Mouse (Mus musculus) CH12.LX (cell line): Measurements from ENCODE around the gene Mlec. TPM values are rescaled to one million over a fixed set of nuclear protein-coding genes. Genes with fewer than 3 reads are reported as not detected.

Experiments
- DNase-seq: peaks from one replicate; pipeline ENCODE4 v3.0.0-alpha.2; 2013; ENCODE audit errors: extremely low read depth
- H3K27ac ChIP-seq: 2 replicates; pipeline ENCODE4 v1.5.1; 2012; ENCODE audit warnings: low read depth, mild to moderate bottlenecking, control low read depth, moderate library complexity; ENCODE audit not compliant: insufficient read depth
- H3K27me3 ChIP-seq: replicated peaks from 2 replicates; pipeline ENCODE3; 2012; ENCODE audit warnings: inconsistent platforms
- H3K36me3 ChIP-seq, 2 experiments: replicated peaks in 1 of 2; 2 replicates each; pipeline versions ENCODE3 to v1.6.1; 2012; ENCODE audit warnings: inconsistent platforms in 1 of 2, low read length in 1 of 2, mild to moderate bottlenecking in 1 of 2, mixed read lengths in 1 of 2, moderate library complexity in 1 of 2; ENCODE audit not compliant: control insufficient read depth in 1 of 2, insufficient read depth in 1 of 2
- H3K4me1 ChIP-seq, 2 experiments: 2 replicates each; pipeline ENCODE4 v1.6.1; 2012; ENCODE audit warnings: inconsistent platforms in 1 of 2, moderate library complexity in 1 of 2; ENCODE audit not compliant: insufficient read depth in 2 of 2, control insufficient read depth in 1 of 2
- H3K4me2 ChIP-seq: 2 replicates; pipeline ENCODE4 v1.6.1; 2012; ENCODE audit warnings: low read depth, mild to moderate bottlenecking, control low read depth; ENCODE audit not compliant: poor library complexity, insufficient read depth, severe bottlenecking
- H3K4me3 ChIP-seq, 3 experiments: fragments of 150-350 bp in 1 of 3; sonication (generic) in 1 of 3; replicated peaks in 1 of 3; 2 replicates each; pipeline versions ENCODE3 to v1.5.1; 2011 to 2012; ENCODE audit warnings: low read depth in 2 of 3, low read length in 2 of 3, mild to moderate bottlenecking in 2 of 3, moderate library complexity in 2 of 3, control low read depth in 1 of 3, improper control_type of control experiment in 1 of 3, inconsistent platforms in 1 of 3, mixed read lengths in 1 of 3; ENCODE audit not compliant: poor library complexity in 1 of 3
- H3K79me2 ChIP-seq: replicated peaks from 2 replicates; pipeline ENCODE4 v1.6.1; 2012; ENCODE audit warnings: mild to moderate bottlenecking, moderate library complexity; ENCODE audit not compliant: control insufficient read depth, poor library complexity, insufficient read depth, severe bottlenecking; ENCODE audit errors: extremely low read depth
- H3K9ac ChIP-seq: 2 replicates; pipeline ENCODE4 v1.6.1; 2012; ENCODE audit warnings: low read depth, mild to moderate bottlenecking, control low read depth, moderate library complexity; ENCODE audit not compliant: insufficient read depth
- H3K9me3 ChIP-seq: replicated peaks from 2 replicates; pipeline ENCODE3; 2012; ENCODE audit warnings: low read length, inconsistent platforms, mixed read lengths
- CHD1 ChIP-seq: IDR thresholded peaks from 2 replicates; pipeline ENCODE4 v1.6.1; 2012; ENCODE audit warnings: low read depth, low read length, improper control_type of control experiment, inconsistent platforms
- E2F4 ChIP-seq: IDR thresholded peaks from 2 replicates; pipeline ENCODE4 v1.6.1; 2011; ENCODE audit warnings: low read depth, low read length, improper control_type of control experiment; ENCODE audit not compliant: insufficient replicate concordance
- EP300 ChIP-seq: IDR thresholded peaks from 2 replicates; pipeline ENCODE4 v1.6.1; 2011; ENCODE audit warnings: low read length, improper control_type of control experiment
- ETS1 ChIP-seq: conservative IDR thresholded peaks from 2 replicates; pipeline ENCODE4 v1.6.1; 2012; ENCODE audit warnings: low read depth, mild to moderate bottlenecking, inconsistent platforms, low read length, improper control_type of control experiment, moderate library complexity
- JUN ChIP-seq: IDR thresholded peaks from 2 replicates; pipeline ENCODE4 v1.6.1; 2011; ENCODE audit warnings: low read depth, mild to moderate bottlenecking, low read length, improper control_type of control experiment, moderate library complexity; ENCODE audit not compliant: insufficient read depth
- KAT2A ChIP-seq: IDR thresholded peaks from 2 replicates; pipeline ENCODE4 v1.6.1; 2012; ENCODE audit warnings: low read length, improper control_type of control experiment, inconsistent platforms; ENCODE audit not compliant: insufficient replicate concordance
- MAFK ChIP-seq: IDR thresholded peaks from 2 replicates; pipeline ENCODE4 v1.6.1; 2011; ENCODE audit warnings: low read length, improper control_type of control experiment; ENCODE audit not compliant: insufficient replicate concordance
- MAZ ChIP-seq: IDR thresholded peaks from 2 replicates; pipeline ENCODE4 v1.6.1; 2012; ENCODE audit warnings: low read depth, mild to moderate bottlenecking, inconsistent platforms, low read length, improper control_type of control experiment, moderate library complexity
- MEF2A ChIP-seq: IDR thresholded peaks from 2 replicates; pipeline ENCODE4 v1.6.1; 2014; ENCODE audit warnings: low read depth, mild to moderate bottlenecking, inconsistent platforms, low read length, improper control_type of control experiment, borderline replicate concordance
- MXI1 ChIP-seq: IDR thresholded peaks from 2 replicates; pipeline ENCODE4 v1.6.1; 2011; ENCODE audit warnings: mild to moderate bottlenecking, low read depth, low read length, improper control_type of control experiment
- MYC ChIP-seq: IDR thresholded peaks from 2 replicates; pipeline ENCODE4 v1.6.1; 2011; ENCODE audit warnings: low read depth, mild to moderate bottlenecking, improper control_type of control experiment, low read length
- NELFE ChIP-seq: IDR thresholded peaks from 2 replicates; pipeline ENCODE4 v1.6.1; 2011; ENCODE audit warnings: low read depth, low read length, improper control_type of control experiment
- POLR2A ChIP-seq: IDR thresholded peaks from 2 replicates; pipeline ENCODE4 v1.6.1; 2011; ENCODE audit warnings: low read depth, mild to moderate bottlenecking, improper control_type of control experiment, low read length
- POLR2AphosphoS2 ChIP-seq: IDR thresholded peaks from 2 replicates; pipeline ENCODE4 v1.6.1; 2011; ENCODE audit warnings: low read depth, low read length, improper control_type of control experiment
- RAD21 ChIP-seq: IDR thresholded peaks from 2 replicates; pipeline ENCODE4 v1.6.1; 2011; ENCODE audit warnings: low read depth, mild to moderate bottlenecking, low read length, improper control_type of control experiment, moderate library complexity
- SMC3 ChIP-seq: IDR thresholded peaks from 2 replicates; pipeline ENCODE4 v1.6.1; 2011; ENCODE audit warnings: low read depth, low read length, improper control_type of control experiment
- TCF12 ChIP-seq: IDR thresholded peaks from 2 replicates; pipeline ENCODE4 v1.6.1; 2014; ENCODE audit warnings: low read depth, mild to moderate bottlenecking, inconsistent platforms, low read length, improper control_type of control experiment
- UBTF ChIP-seq: IDR thresholded peaks from 2 replicates; pipeline ENCODE4 v1.6.1; 2012; ENCODE audit warnings: low read depth, mild to moderate bottlenecking, inconsistent platforms, low read length, improper control_type of control experiment, moderate library complexity
- USF2 ChIP-seq: conservative IDR thresholded peaks from 2 replicates; pipeline ENCODE4 v1.6.1; 2011; ENCODE audit warnings: low read depth, low read length, improper control_type of control experiment
- ZC3H11A ChIP-seq: IDR thresholded peaks from 2 replicates; pipeline ENCODE4 v1.6.1; 2012; ENCODE audit warnings: low read depth, mild to moderate bottlenecking, inconsistent platforms, low read length, improper control_type of control experiment
- ZKSCAN1 ChIP-seq: IDR thresholded peaks from 2 replicates; pipeline ENCODE4 v1.6.1; 2012; ENCODE audit warnings: low read depth, inconsistent platforms, low read length, improper control_type of control experiment, borderline replicate concordance
- ZMIZ1 ChIP-seq: IDR thresholded peaks from 2 replicates; pipeline ENCODE4 v1.6.1; 2012; ENCODE audit warnings: low read depth, mild to moderate bottlenecking, inconsistent platforms, low read length, improper control_type of control experiment
- ZNF384 ChIP-seq: IDR thresholded peaks from 2 replicates; pipeline ENCODE4 v1.6.1; 2012; ENCODE audit warnings: low read depth, low read length, improper control_type of control experiment, inconsistent platforms
- dilution Hi-C: fragments of 300-500 bp; cut with MboI; formaldehyde crosslinking; loops from 2 replicates; pipeline ENCODE4 v1.14.3; 2020; ENCODE audit warnings: low sequenced_read_pairs; ENCODE audit not compliant: extremely low pct_unique_long_range_greater_than_20kb, extremely low pct_ligation_motif_present
- in situ Hi-C: fragments of 300-500 bp; cut with MboI; formaldehyde crosslinking; loops from 3 replicates; pipeline ENCODE4 v1.14.3; 2019; ENCODE audit warnings: low sequenced_read_pairs, low pct_ligation_motif_present, low pct_unique_long_range_greater_than_20kb, mixed read lengths
- polyA plus RNA-seq: library from polyadenylated mRNA; unstranded; fragments of >175 nt; gene quantifications from 2 replicates; pipeline ENCODE4 v1.2.1, GENCODE M21; 2012; ENCODE audit warnings: low read depth; ENCODE audit not compliant: insufficient read length
- total RNA-seq, 2 experiments: library from RNA; depleted of rRNA; stranded (reverse); fragments of 300-350 nt in 1 of 2; fragments of >200 nt in 1 of 2; gene quantifications; 2 replicates each; pipeline ENCODE4 v1.2.3; 2012 to 2014

Mlec gene
- total and polyA plus RNA-seq, 3 experiments: 101 to 143 (median 128) TPM

GRCm38 (mm10) chr5:115143552-115143951, 14.4 kb downstream of the Mlec start:
- TF ChIP-seq MYC (no peak), POLR2AphosphoS2 (no peak), ETS1 (no peak)
- no peaks in the 10 kb centered on the region for H3K9me3 ChIP-seq
- no peak overlapping the region for H3K4me2 ChIP-seq
- H3K79me2 ChIP-seq: no peaks in the 10 kb centered on the region
- H3K27me3 ChIP-seq: no peaks in the 10 kb centered on the region
- no peak overlapping the region for H3K9ac ChIP-seq
- no peak overlapping the region for H3K4me3 ChIP-seq
- no peaks in the 10 kb centered on the region for H3K4me1 ChIP-seq
- H3K36me3 ChIP-seq: peaks cover 38 to 65% of the 10 kb centered on the region in 2 experiments
- in situ Hi-C loops (no loop called here), dilution Hi-C loops (no loop called here)
- no peak for DNase-seq
- no peak overlapping the region for H3K27ac ChIP-seq

DNA sequence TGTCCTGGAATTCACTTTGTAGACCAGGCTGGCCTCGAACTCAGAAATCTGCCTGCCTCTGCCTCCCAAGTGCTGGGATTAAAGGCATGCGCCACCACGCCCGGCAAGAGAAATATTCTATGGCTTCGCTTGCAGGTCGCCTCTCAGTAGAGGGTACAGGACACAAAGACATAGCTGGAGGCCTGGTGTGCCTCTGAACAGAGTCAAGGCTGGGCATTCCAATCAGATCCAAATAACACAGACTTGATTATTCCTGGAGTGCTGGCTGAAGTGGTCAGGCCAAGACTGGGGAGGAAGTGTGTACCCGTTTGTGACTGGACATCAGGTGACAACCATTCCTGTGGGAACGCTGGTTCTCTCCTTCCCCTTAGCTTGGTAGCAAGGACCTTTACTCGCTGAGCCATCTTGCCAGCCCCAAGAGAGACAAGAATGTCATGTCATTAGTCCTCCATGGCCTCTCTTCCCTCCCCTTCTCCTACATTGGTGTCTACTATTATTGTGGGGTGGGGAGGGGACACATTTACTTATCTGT, 15.7 kb downstream of the Mlec start:
- no peak overlapping the region for H3K27ac ChIP-seq
- no peak overlapping the region for H3K4me3 ChIP-seq
- no peaks in the 10 kb centered on the region for H3K79me2 ChIP-seq
- no peak overlapping the region for H3K9ac ChIP-seq
- H3K27me3 ChIP-seq: peaks cover 1% of the 10 kb centered on the region
- peaks cover 24 to 51% of the 10 kb centered on the region in 2 experiments for H3K36me3 ChIP-seq
- H3K9me3 ChIP-seq: no peaks in the 10 kb centered on the region
- in situ Hi-C loops: no loop called here
- no peak for TF ChIP-seq USF2
- no peak for TF ChIP-seq RAD21
- TF ChIP-seq UBTF: no peak
- TF ChIP-seq E2F4: no peak
- no peak for TF ChIP-seq NELFE
- TF ChIP-seq JUN: no peak
- dilution Hi-C loops: no loop called here
- DNase-seq: no peak
- no peak overlapping the region for H3K4me2 ChIP-seq
- H3K4me1 ChIP-seq: no peaks in the 10 kb centered on the region

GRCm38 (mm10) chr5:115140726-115141125, 17.3 kb downstream of the Mlec start:
- Histone ChIP-seq H3K9ac (no peak overlapping the region), H3K36me3 (peaks cover 12 to 36% of the 10 kb centered on the region in 2 experiments), H3K4me3 (no peak overlapping the region), H3K4me1 (no peaks in the 10 kb centered on the region), H3K9me3 (peaks cover 3% of the 10 kb centered on the region), H3K27me3 (peaks cover 8% of the 10 kb centered on the region), H3K27ac (no peak overlapping the region), H3K4me2 (no peak overlapping the region), H3K79me2 (no peaks in the 10 kb centered on the region)
- DNase-seq: no peak
- in situ Hi-C loops (no loop called here), dilution Hi-C loops (no loop called here)
- TF ChIP-seq ZKSCAN1: no peak
- no peak for TF ChIP-seq USF2
- no peak for TF ChIP-seq E2F4
- no peak for TF ChIP-seq SMC3
- no peak for TF ChIP-seq ZC3H11A
- TF ChIP-seq KAT2A: no peak
- TF ChIP-seq MXI1: no peak
- no peak for TF ChIP-seq MAZ
- no peak for TF ChIP-seq MAFK
- TF ChIP-seq NELFE: no peak
- no peak for TF ChIP-seq CHD1
- no peak for TF ChIP-seq TCF12
- TF ChIP-seq EP300: no peak
- TF ChIP-seq MYC: no peak
- no peak for TF ChIP-seq MEF2A
- TF ChIP-seq ZNF384: no peak
- no peak for TF ChIP-seq POLR2AphosphoS2
- TF ChIP-seq UBTF: no peak
- TF ChIP-seq POLR2A: no peak
- no peak for TF ChIP-seq ZMIZ1
